Mouse (Mus musculus): ENCODE results near the gene Arl16.

DNA sequence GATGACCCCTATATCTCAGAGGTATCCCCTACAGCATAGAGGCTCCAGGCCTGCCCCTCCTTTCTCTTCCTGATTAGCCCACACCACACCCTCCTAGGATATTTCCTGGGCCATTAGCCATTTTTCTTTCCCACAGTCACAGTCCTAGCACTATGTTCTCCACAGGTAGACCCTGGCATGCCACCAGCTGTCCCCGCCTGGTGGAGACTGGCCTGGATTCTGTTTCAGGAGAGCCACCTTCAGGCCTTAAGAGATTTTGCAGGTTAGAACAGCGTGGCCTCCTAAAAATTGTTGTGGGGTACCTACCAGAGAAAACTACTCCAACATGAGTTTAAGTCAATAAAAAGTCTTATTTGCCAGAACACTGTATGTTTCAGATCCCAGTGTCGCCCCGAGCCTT, 39.5 kb upstream of the Arl16 start:
- TF ChIP-seq CTCF (IDR thresholded peaks at IDR 0.05; ENCODE audit: insufficient read depth, low read depth, low read length) = no peak
- TF ChIP-seq POLR2A (IDR thresholded peaks at IDR 0.05; ENCODE audit: insufficient read depth, low read depth, low read length) = no peak
